Mouse (Mus musculus): Measurements from ENCODE around the gene Olfr318. TPM values are rescaled to one million over a fixed set of nuclear protein-coding genes. Genes with fewer than 3 reads are reported as not detected.

The Olfr318 gene
- polyA plus RNA-seq, 1 experiment from 2014 or later, result not detected

DNA sequence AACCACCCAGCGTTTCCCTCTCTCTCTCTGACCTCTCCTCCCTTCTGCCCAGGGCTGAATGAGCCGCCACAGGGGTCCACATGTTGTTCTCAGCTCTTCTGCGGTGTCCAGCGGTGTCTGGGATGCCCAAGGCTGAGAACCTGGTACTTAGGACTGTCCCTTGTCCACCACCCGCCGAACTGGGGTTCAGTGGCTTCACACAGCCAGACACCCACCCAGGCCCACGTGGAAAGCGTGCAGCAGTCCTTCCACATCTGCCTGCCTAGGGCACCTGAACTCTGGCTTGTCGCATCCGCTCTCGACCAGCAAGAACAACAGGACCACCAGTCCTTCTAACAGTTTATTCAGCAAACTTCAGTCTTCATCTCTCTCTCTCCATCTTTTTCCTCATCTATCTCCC lies 14.7 kb downstream of the Olfr318 start:
- H3K4me3 ChIP-seq (ENCODE audit: low read length), result no peak overlapping the region
- H3K4me1 ChIP-seq (ENCODE audit: control insufficient read depth, insufficient read depth, low read length), result no peaks in the 10 kb centered on the region
- no peak overlapping the region for H3K4me2 ChIP-seq (ENCODE audit: low read depth, low read length)
- no peak overlapping the region for H3K27ac ChIP-seq (ENCODE audit: low read length)
- H3K36me3 ChIP-seq (ENCODE audit: control insufficient read depth, insufficient read depth), result no peaks in the 10 kb centered on the region
- ATAC-seq (replicated peaks; ENCODE audit: extremely low read depth, insufficient read depth, low FRiP score), result no peak
- H3K27me3 ChIP-seq (ENCODE audit: control insufficient read depth, insufficient read depth, low read length), result no peaks in the 10 kb centered on the region
- H3K9ac ChIP-seq (ENCODE audit: low read length), result no peak overlapping the region
- 72% methylated on average over 11 of the region's 11 CpGs for WGBS
- no peaks in the 10 kb centered on the region for H3K9me3 ChIP-seq (replicated peaks; ENCODE audit: control insufficient read depth, low read length)

DNA sequence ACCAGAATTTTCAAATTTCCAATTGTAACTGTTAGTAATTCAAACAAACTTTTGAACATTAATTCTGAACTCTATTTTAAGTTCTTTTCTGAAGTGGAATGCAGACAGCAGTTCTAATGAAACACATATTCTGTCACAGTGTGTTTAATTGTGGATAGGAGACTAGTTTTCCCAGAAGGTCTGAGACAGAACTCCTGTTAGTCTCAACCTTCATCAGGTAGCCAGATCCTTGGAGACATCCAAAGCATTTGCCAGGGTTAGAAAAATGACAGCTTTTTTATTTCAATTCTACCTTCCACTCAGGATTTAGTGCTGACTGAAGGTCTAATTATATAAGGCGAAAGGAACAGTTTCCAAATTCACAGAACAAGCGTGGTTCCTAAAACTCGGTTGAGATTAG lies 25.0 kb downstream of the Olfr318 start, which contains the start of gene Olfr319:
TSS of gene Olfr319 (plus strand) at position 301 of the 400 bp plus-strand sequence.
- Histone ChIP-seq H3K4me1 (ENCODE audit: control insufficient read depth, insufficient read depth, low read length) (no peaks in the 10 kb centered on the region), H3K27ac (ENCODE audit: low read length) (no peak within 1 kb of the TSS), H3K36me3 (ENCODE audit: control insufficient read depth, insufficient read depth) (no peaks in the 10 kb centered on the region), H3K9me3 (replicated peaks; ENCODE audit: control insufficient read depth, low read length) (peaks cover 8% of the 10 kb centered on the region), H3K9ac (ENCODE audit: low read length) (no peak within 1 kb of the TSS), H3K4me3 (ENCODE audit: low read length) (no peak within 1 kb of the TSS), H3K27me3 (ENCODE audit: control insufficient read depth, insufficient read depth, low read length) (no peaks in the 10 kb centered on the region), H3K4me2 (ENCODE audit: low read depth, low read length) (no peak within 1 kb of the TSS)
- 71% methylated on average over 3 of the region's 3 CpGs for WGBS
- ATAC-seq (replicated peaks; ENCODE audit: extremely low read depth, insufficient read depth, low FRiP score), result no peak

- Histone ChIP-seq H3K36me3 (ENCODE audit: control insufficient read depth, insufficient read depth) (no peaks in the 10 kb centered on the region), H3K9me3 (replicated peaks; ENCODE audit: control insufficient read depth, low read length) (no peaks in the 10 kb centered on the region), H3K9ac (ENCODE audit: low read length) (no peak within 1 kb of the TSS), H3K27ac (ENCODE audit: low read length) (no peak within 1 kb of the TSS), H3K4me3 (ENCODE audit: low read length) (no peak within 1 kb of the TSS), H3K27me3 (ENCODE audit: control insufficient read depth, insufficient read depth, low read length) (no peaks in the 10 kb centered on the region), H3K4me1 (ENCODE audit: control insufficient read depth, insufficient read depth, low read length) (no peaks in the 10 kb centered on the region), H3K4me2 (ENCODE audit: low read depth, low read length) (no peak within 1 kb of the TSS)
- WGBS, result 67% methylated on average over 1 of the region's 1 CpGs
- no peak for ATAC-seq (replicated peaks; ENCODE audit: extremely low read depth, insufficient read depth, low FRiP score)
Measured at GRCm38 (mm10) chr11:58680799-58681198, 43.0 kb downstream of the Olfr318 start, which contains the start of gene Olfr320. Gene Olfr320, plus strand, starts transcription at chr11:58681099.

GRCm38 (mm10) chr11:58671825-58672224 lies 52.0 kb downstream of the Olfr318 start:
- Histone ChIP-seq H3K27me3 (ENCODE audit: control insufficient read depth, insufficient read depth, low read length) (no peaks in the 10 kb centered on the region), H3K4me1 (ENCODE audit: control insufficient read depth, insufficient read depth, low read length) (no peaks in the 10 kb centered on the region), H3K9ac (ENCODE audit: low read length) (no peak overlapping the region), H3K4me2 (ENCODE audit: low read depth, low read length) (no peak overlapping the region), H3K4me3 (ENCODE audit: low read length) (no peak overlapping the region), H3K36me3 (ENCODE audit: control insufficient read depth, insufficient read depth) (no peaks in the 10 kb centered on the region), H3K27ac (ENCODE audit: low read length) (no peak overlapping the region), H3K9me3 (replicated peaks; ENCODE audit: control insufficient read depth, low read length) (no peaks in the 10 kb centered on the region)
- no peak for ATAC-seq (replicated peaks; ENCODE audit: extremely low read depth, insufficient read depth, low FRiP score)
- WGBS, result 53% methylated on average over 4 of the region's 4 CpGs

DNA sequence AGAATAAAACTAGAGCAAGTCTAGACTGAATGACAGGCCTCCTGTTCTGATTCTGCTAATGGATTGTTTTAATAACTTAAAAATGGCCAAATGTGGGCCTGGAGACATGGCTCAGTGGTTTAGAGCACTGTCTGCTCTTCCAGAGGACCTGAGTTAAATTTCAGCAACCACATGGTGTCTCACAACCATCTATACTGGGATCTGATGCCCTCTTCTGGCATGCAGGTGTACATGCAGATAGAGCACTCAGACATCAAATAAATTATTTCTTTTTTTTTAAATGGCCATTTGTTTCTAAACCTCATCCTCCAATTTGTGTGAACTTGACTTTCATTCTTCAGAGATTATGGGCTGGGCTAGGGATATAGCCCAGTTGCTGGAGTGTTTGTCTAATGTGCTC lies 54.6 kb downstream of the Olfr318 start:
- no peak overlapping the region for H3K4me2 ChIP-seq (ENCODE audit: low read depth, low read length)
- no peaks in the 10 kb centered on the region for H3K27me3 ChIP-seq (ENCODE audit: control insufficient read depth, insufficient read depth, low read length)

More for the DNA sequence above, 54.6 kb downstream of the Olfr318 start:
- no peak for ATAC-seq (replicated peaks; ENCODE audit: extremely low read depth, insufficient read depth, low FRiP score)
- Histone ChIP-seq H3K4me1 (ENCODE audit: control insufficient read depth, insufficient read depth, low read length) (no peaks in the 10 kb centered on the region), H3K9ac (ENCODE audit: low read length) (no peak overlapping the region), H3K36me3 (ENCODE audit: control insufficient read depth, insufficient read depth) (no peaks in the 10 kb centered on the region), H3K27ac (ENCODE audit: low read length) (no peak overlapping the region), H3K9me3 (replicated peaks; ENCODE audit: control insufficient read depth, low read length) (no peaks in the 10 kb centered on the region), H3K4me3 (ENCODE audit: low read length) (no peak overlapping the region)

Other genes starting within 250 kb of the Olfr318 start
- not detected in 2 replicates for gene Olfr332, start 231.5 kb downstream of the Olfr318 start, polyA plus RNA-seq (2015; fragmentation: Nextera tagmentation; extraction: Ambion mirVana)
- gene Olfr331, start 221.4 kb downstream of the Olfr318 start, polyA plus RNA-seq (2015; fragmentation: Nextera tagmentation; extraction: Ambion mirVana), result not detected in 2 replicates
- gene Olfr330, start 189.2 kb downstream of the Olfr318 start, polyA plus RNA-seq (2015; fragmentation: Nextera tagmentation; extraction: Ambion mirVana), result not detected in 2 replicates
- not detected in 2 replicates for gene Olfr329-ps, start 177.6 kb downstream of the Olfr318 start, polyA plus RNA-seq (2015; fragmentation: Nextera tagmentation; extraction: Ambion mirVana)
- gene Olfr328, start 168.4 kb downstream of the Olfr318 start, polyA plus RNA-seq (2015; fragmentation: Nextera tagmentation; extraction: Ambion mirVana), result not detected in 2 replicates
- 0.07 and 0.11 TPM in 2 replicates for gene Olfr224, start 153.5 kb downstream of the Olfr318 start, polyA plus RNA-seq (2015; fragmentation: Nextera tagmentation; extraction: Ambion mirVana)
- gene Olfr325, start 146.3 kb downstream of the Olfr318 start, polyA plus RNA-seq (2015; fragmentation: Nextera tagmentation; extraction: Ambion mirVana), result not detected in 2 replicates
- gene Olfr324, start 128.9 kb downstream of the Olfr318 start, polyA plus RNA-seq (2015; fragmentation: Nextera tagmentation; extraction: Ambion mirVana), result not detected in 2 replicates
- gene 2210407C18Rik, start 107.9 kb downstream of the Olfr318 start, polyA plus RNA-seq (2015; fragmentation: Nextera tagmentation; extraction: Ambion mirVana), result not detected in 2 replicates
- gene Olfr323, start 93.5 kb downstream of the Olfr318 start, polyA plus RNA-seq (2015; fragmentation: Nextera tagmentation; extraction: Ambion mirVana), result not detected in 2 replicates
- 0.07 TPM in 1 of 2 replicates, not detected in the other for gene Trim58, start 83.5 kb downstream of the Olfr318 start, polyA plus RNA-seq (2015; fragmentation: Nextera tagmentation; extraction: Ambion mirVana)
- not detected in 2 replicates for gene Olfr322, start 65.2 kb downstream of the Olfr318 start, polyA plus RNA-seq (2015; fragmentation: Nextera tagmentation; extraction: Ambion mirVana)
- not detected in 2 replicates for gene Olfr320, start 42.9 kb downstream of the Olfr318 start, polyA plus RNA-seq (2015; fragmentation: Nextera tagmentation; extraction: Ambion mirVana)
- gene Olfr319, start 24.9 kb downstream of the Olfr318 start, polyA plus RNA-seq (2015; fragmentation: Nextera tagmentation; extraction: Ambion mirVana), result not detected in 2 replicates
- gene Olfr317, start 15.2 kb upstream of the Olfr318 start, polyA plus RNA-seq (2015; fragmentation: Nextera tagmentation; extraction: Ambion mirVana), result not detected in 2 replicates
- gene Olfr316, start 28.7 kb upstream of the Olfr318 start, polyA plus RNA-seq (2015; fragmentation: Nextera tagmentation; extraction: Ambion mirVana), result not detected in 2 replicates
- gene Olfr315, start 49.2 kb upstream of the Olfr318 start, polyA plus RNA-seq (2015; fragmentation: Nextera tagmentation; extraction: Ambion mirVana), result not detected in 2 replicates
- gene Olfr314, start 58.9 kb upstream of the Olfr318 start, polyA plus RNA-seq (2015; fragmentation: Nextera tagmentation; extraction: Ambion mirVana), result 0.11 TPM in 1 of 2 replicates, not detected in the other
- 1.5 and 2.5 TPM in 2 replicates for gene Fam183b, start 77.9 kb upstream of the Olfr318 start, polyA plus RNA-seq (2015; fragmentation: Nextera tagmentation; extraction: Ambion mirVana)
- 0.09 and 0.12 TPM in 2 replicates for gene Olfr313, start 91.0 kb upstream of the Olfr318 start, polyA plus RNA-seq (2015; fragmentation: Nextera tagmentation; extraction: Ambion mirVana)
- gene Olfr312, start 105.2 kb upstream of the Olfr318 start, polyA plus RNA-seq (2015; fragmentation: Nextera tagmentation; extraction: Ambion mirVana), result 0.25 TPM in 1 of 2 replicates, not detected in the other
- gene Olfr311, start 115.2 kb upstream of the Olfr318 start, polyA plus RNA-seq (2015; fragmentation: Nextera tagmentation; extraction: Ambion mirVana), result 0.15 and 0.22 TPM in 2 replicates
- gene Gm12258, start 123.1 kb upstream of the Olfr318 start, polyA plus RNA-seq (2015; fragmentation: Nextera tagmentation; extraction: Ambion mirVana), result 4.3 and 5.1 TPM in 2 replicates
- 3.4 and 3.7 TPM in 2 replicates for gene 2810021J22Rik, start 143.2 kb upstream of the Olfr318 start, polyA plus RNA-seq (2015; fragmentation: Nextera tagmentation; extraction: Ambion mirVana)
- gene Zfp39, start 180.2 kb upstream of the Olfr318 start, polyA plus RNA-seq (2015; fragmentation: Nextera tagmentation; extraction: Ambion mirVana), result 3.2 and 5.0 TPM in 2 replicates
- 0.10 TPM in 1 of 2 replicates, not detected in the other for gene Btnl10, start 193.9 kb upstream of the Olfr318 start, polyA plus RNA-seq (2015; fragmentation: Nextera tagmentation; extraction: Ambion mirVana)
- gene Rnf187, start 214.9 kb upstream of the Olfr318 start, polyA plus RNA-seq (2015; fragmentation: Nextera tagmentation; extraction: Ambion mirVana), result 172 and 176 TPM in 2 replicates
- 21.8 and 27.5 TPM in 2 replicates for gene Hist3h2ba, start 224.9 kb upstream of the Olfr318 start, polyA plus RNA-seq (2015; fragmentation: Nextera tagmentation; extraction: Ambion mirVana)
- gene Hist3h2a, start 230.7 kb upstream of the Olfr318 start, polyA plus RNA-seq (2015; fragmentation: Nextera tagmentation; extraction: Ambion mirVana), result 33.9 and 35.2 TPM in 2 replicates
- gene Trim17, start 230.7 kb upstream of the Olfr318 start, polyA plus RNA-seq (2015; fragmentation: Nextera tagmentation; extraction: Ambion mirVana), result 0.26 and 0.39 TPM in 2 replicates

All from heart, embryonic 16.5 days (tissue).